Mouse (Mus musculus): ENCODE measurements at regions not wholly inside any gene's neighbourhood (a gene's known extent, or its start where the extent isn't known, plus 50 kb on each side); places are given as distances from the start of the nearest gene placed in this dataset.

- no peak for TF ChIP-seq POLR2A (IDR thresholded peaks at IDR 0.05; ENCODE audit: borderline replicate concordance, insufficient read depth, low read length)
- TF ChIP-seq CTCF (IDR thresholded peaks at IDR 0.05; ENCODE audit: borderline replicate concordance, insufficient read depth, low read depth, low read length): no peak
These were observed 79.7 kb upstream of the Spdye4c start for GRCm38 (mm10) chr2:128511291-128511690.

Measured in cerebellum, adult 2 months (tissue).